In the genomic region with DNA sequence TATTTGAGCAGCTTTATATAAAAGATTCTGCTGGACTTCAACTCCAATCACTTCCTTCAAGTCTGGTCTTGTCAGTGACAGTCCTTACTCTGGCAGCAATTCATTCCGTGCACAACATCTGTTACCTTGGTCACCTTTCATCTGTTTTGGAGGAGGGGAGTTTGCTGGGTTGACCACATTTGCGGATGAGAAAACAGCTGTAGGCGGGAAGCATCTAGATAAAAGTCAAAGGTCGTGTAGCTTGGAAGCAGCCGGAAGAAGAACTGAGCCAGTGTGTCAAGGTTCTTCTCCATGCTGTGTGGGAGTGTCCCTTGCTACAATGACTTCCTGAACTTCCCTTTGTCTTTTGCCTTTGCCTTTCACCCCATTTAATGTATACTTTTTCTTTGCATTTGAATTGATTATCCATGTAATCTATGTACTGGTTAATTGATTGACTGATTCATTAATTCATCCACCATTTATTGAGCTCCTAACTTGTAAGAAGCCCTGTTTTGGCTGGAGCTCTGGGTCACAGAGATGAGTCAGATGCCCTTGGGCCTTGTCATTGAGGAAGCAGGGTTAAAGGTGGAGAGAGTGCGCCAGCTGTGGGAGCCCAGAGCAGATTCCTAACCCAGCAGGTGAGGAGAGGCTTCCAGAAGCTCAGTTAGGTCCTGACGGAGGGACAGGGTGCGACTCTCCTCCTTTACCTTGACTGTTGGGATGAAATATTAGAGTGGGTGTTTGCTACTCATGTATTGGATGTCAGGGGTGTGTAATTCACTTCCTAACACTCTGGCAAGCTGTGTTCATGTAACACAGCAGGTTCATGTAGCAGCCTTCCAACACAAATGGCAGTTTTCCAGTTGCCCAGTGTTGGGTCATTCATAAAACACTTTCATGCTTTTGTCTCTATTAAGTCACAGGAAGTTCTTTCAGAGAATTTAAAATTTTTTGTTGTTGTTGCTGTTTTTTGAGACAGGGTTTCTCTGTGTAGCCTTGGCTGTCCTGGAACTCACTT, we compare ENCODE assay signal across 10 mouse cellular contexts. TPM values are rescaled to one million over a fixed set of nuclear protein-coding genes. Genes with fewer than 3 reads are reported as not detected.
DNase-seq lines count a peak whose midpoint lies in the region; ATAC-seq lines count a peak whose summit lies in the region.
"Had no signal": no experiment of that assay in that cellular context is flagged by ENCODE, and none has a peak within 500 bp of the region (broad histone marks: within the 10 kb centered on the region; RNA-seq: fewer than 3 reads in every experiment).

No protein-coding gene starts in this region.

- DNase-seq in heart, adult 11 months, result peak; percentile 55
- no peak for DNase-seq in heart, adult 8-10 months (ENCODE audit: low spot score)
- DNase-seq in CD4-positive, CD25-positive, alpha-beta regulatory T cell, adult 2 months (ENCODE audit: low read depth, low spot score), result peak; percentile 57
- DNase-seq in adrenal gland, adult 2 months, result peak; percentile 75
- no peak for DNase-seq in gastrocnemius, postnatal 4 days (ENCODE audit: low spot score in 2 of 2)
- DNase-seq in cerebellum, postnatal 10 days, result no peak
- DNase-seq: gastrocnemius, postnatal 14 days had no signal

- no peak overlapping the region for H3K9ac ChIP-seq in forebrain, embryonic 12.5 days

- no peaks in the 10 kb centered on the region for H3K27me3 ChIP-seq in forebrain, embryonic 12.5 days

- H3K4me3 ChIP-seq in forebrain, embryonic 12.5 days (replicated peaks), result no peak overlapping the region

- H3K4me1 ChIP-seq in forebrain, embryonic 12.5 days, result no peaks in the 10 kb centered on the region

- peak; percentile 98 for ATAC-seq in monocyte, adult 5-6 weeks (replicated peaks; ENCODE audit: insufficient number of reproducible peaks, low FRiP score, low TSS enrichment, poor library complexity, severe bottlenecking)
- no peak for ATAC-seq in forebrain, embryonic 12.5 days (ENCODE audit: low FRiP score)
- ATAC-seq: intestine, postnatal 0 days had no signal

- WGBS in forebrain, embryonic 12.5 days, result 71% methylated on average over 8 of the region's 8 CpGs

- no peaks in the 10 kb centered on the region for H3K9me3 ChIP-seq in forebrain, embryonic 12.5 days

- no peak overlapping the region for H3K27ac ChIP-seq in forebrain, embryonic 12.5 days

- no peaks in the 10 kb centered on the region for H3K36me3 ChIP-seq in forebrain, embryonic 12.5 days (replicated peaks)

- no peak overlapping the region for H3K4me2 ChIP-seq in forebrain, embryonic 12.5 days

RNA-seq across cellular contexts. Expression of a gene that starts 6.4 kb away (rescaled TPM):
- 10 to 100 TPM; 32.7 to 35.7 (median 34.1) TPM for total RNA-seq in heart, adult 8-10 months (2022)
- total RNA-seq in adrenal gland, adult 2 months (2021), result 10 to 100 TPM; 52.4 to 81.2 TPM
- 104 and 123 TPM in 2 replicates for polyA plus RNA-seq in adrenal gland, adult 2 months (2012; rRNA removed)
- 19.8 to 44.1 TPM (median 20.5 TPM) in 3 replicates for total RNA-seq in monocyte, adult 5-6 weeks (2017)
- total RNA-seq in gastrocnemius, postnatal 4 days (2021), result 10 to 100 TPM; 65.7 to 67.8 TPM
- 63.9 and 72.6 TPM in 2 replicates for polyA plus RNA-seq in forebrain, embryonic 12.5 days (2016; fragmentation: Nextera tagmentation; extraction: Ambion mirVana)

RNA-seq across cellular contexts. Expression of a gene that starts 37.9 kb away (rescaled TPM):
- total RNA-seq in heart, adult 8-10 months (2022), result 1 to 10 TPM; 2.9 to 3.7 (median 3.4) TPM
- total RNA-seq in adrenal gland, adult 2 months (2021), result 1 to 10 TPM; 2.9 to 5.7 TPM
- polyA plus RNA-seq in adrenal gland, adult 2 months (2012; rRNA removed), result 17.4 and 19.0 TPM in 2 replicates
- not detected in 3 replicates for total RNA-seq in monocyte, adult 5-6 weeks (2017)
- 10 to 100 TPM; 18.0 to 21.6 TPM for total RNA-seq in gastrocnemius, postnatal 4 days (2021)
- 4.4 and 6.3 TPM in 2 replicates for polyA plus RNA-seq in forebrain, embryonic 12.5 days (2016; fragmentation: Nextera tagmentation; extraction: Ambion mirVana)

Comparison
In these comparisons a context has a peak if more than half of its experiments do, and no peak if none do; other contexts are left out.
1. DNase-seq: peak in heart, adult 11 months (single experiment), CD4-positive, CD25-positive, alpha-beta regulatory T cell, adult 2 months (single experiment) and adrenal gland, adult 2 months (single experiment); none in heart, adult 8-10 months (single experiment), gastrocnemius, postnatal 4 days (0 of 2) and cerebellum, postnatal 10 days (0 of 2).